Mouse (Mus musculus) C2C12 (cell line): ENCODE results near the gene Rcc2.

Experiments
- CTCF ChIP-seq: IDR thresholded peaks from one replicate; pipeline ENCODE4 v1.5.1; 2011; ENCODE audit not compliant: control insufficient read depth, insufficient read depth, insufficient read length
- USF1 ChIP-seq: IDR thresholded peaks from one replicate; pipeline ENCODE4 v1.6.1; 2011; ENCODE audit warnings: low read depth, mild to moderate bottlenecking, control low read depth, moderate library complexity

DNA sequence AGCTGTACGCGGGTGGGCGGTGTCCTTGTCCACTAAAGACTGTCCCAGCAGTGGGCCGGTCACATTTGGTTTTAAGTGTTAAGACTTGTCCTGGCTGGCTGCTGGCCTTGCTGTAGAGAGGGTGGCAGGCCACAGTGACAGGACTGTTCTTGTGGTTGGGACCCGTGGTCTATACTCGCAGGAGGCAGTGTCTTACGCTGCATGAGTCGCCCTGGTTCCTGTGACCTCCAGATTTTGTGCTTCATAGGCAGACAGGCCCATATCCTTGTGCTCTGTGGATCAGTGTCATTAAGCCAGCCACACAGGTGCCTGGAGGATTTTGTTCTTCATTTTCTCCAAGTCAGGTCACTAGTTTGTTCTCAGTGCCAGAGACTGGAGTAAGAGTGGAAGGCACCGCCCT, 18.1 kb downstream of the Rcc2 start:
- TF ChIP-seq CTCF (no peak), USF1 (no peak)
